Mouse (Mus musculus): Measurements from ENCODE around the gene Ccdc158.

- no peak for TF ChIP-seq POLR2A (IDR thresholded peaks at IDR 0.05; ENCODE audit: control insufficient read depth, low read depth, low read length)
- TF ChIP-seq CTCF (IDR thresholded peaks at IDR 0.05; ENCODE audit: control insufficient read depth, insufficient read depth, insufficient replicate concordance, low read depth, low read length) = no peak
These were observed 28.6 kb upstream of the Ccdc158 start for GRCm38 (mm10) chr5:92703671-92704070.
